Mouse (Mus musculus): Measurements from ENCODE around the gene Mob2.

Mob2 gene

DNA sequence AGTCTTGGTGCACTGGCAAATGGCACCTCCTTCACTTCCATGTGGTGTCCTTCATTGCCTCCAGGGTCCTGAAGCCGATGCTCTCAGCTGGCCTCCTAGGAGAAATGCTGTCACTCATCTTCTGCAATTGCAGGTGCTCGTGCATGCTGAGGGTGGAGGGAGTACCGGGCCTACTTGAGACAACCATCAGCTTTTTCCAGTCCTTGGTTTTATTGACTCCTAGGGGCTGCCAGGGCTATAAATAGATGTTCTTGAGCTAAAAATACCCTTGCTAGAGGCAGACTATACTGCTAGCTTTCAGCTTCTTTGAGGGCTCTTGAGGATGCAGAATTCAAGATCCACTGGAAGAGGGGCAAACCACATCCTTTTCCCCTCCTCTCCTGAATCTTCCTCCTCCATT lies 16.3 kb upstream of the Mob2 start:
- no peak for DNase-seq

DNA sequence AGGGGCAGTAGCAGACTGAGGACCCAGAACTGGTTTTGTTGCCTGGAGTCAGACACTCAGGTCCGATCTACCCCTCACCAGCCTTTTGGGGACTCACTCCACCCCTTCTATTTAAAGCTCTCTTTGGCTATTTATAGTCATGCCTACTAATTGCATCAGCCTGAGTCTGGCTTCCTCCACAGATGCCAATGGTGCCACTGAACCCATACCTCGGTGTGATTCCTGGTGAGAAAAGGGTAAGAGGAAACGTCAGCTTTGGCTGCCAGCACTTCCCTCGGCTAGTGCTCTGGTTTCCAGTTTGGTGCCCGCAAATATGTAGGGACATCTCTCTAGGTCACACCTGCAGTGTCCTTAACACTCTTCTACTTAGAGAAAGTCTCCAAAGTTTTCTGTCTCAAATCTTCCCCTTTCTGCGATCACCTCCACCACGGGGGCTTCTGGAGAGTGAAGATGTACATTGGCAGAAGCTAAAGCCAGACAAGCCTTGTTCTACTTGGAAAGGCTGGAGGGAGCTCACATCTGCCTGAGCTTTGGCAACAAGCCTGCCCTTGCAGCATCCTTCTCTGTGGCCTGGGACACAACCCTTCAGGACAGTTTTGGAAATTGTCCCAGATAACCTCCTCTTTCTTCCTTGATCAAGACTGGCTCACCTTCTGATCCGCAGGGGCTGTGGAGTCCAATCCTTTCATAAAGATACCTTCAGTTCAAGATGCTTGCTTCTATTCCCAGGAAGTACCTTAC lies 13.5 kb upstream of the Mob2 start:
- DNase-seq: no peak

DNA sequence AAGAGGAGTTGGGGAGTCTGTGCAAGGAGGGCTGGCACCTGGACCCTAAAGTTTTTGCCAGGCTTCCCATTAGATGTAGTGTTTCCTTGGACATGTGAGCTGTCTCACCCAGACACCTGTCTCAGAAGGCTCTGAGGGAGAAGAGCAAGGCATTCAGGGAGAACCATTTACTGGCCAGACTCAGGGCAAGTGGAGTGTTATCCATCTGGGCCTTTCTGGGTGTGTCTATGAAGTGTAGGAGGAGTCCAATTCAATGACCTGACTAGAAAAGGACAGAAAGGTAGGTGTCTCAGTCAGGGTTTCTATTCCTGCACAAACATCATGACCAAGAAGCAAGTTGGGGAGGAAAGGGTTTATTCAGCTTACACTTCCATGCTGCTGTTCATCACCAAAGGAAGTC lies 10.9 kb upstream of the Mob2 start:
- no peak for DNase-seq

DNA sequence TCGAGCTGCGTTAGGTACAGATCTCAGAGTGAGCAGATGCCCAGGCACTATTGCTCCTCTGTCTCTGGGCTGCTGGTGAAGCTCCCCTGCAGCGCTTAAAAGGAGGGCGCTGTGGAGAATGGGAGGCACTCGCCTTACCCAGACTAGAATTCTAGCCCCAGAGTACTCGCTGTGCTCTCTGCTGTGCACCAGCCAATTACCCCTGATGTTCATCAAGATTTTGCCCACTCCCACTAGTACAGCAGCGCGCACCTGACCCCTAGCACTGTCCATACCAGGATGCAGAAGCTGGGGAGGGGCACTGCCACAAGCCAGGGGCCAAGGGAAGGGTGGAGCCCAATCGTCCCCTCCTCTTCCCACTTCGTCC lies 10.3 kb upstream of the Mob2 start:
- DNase-seq: no peak

DNA sequence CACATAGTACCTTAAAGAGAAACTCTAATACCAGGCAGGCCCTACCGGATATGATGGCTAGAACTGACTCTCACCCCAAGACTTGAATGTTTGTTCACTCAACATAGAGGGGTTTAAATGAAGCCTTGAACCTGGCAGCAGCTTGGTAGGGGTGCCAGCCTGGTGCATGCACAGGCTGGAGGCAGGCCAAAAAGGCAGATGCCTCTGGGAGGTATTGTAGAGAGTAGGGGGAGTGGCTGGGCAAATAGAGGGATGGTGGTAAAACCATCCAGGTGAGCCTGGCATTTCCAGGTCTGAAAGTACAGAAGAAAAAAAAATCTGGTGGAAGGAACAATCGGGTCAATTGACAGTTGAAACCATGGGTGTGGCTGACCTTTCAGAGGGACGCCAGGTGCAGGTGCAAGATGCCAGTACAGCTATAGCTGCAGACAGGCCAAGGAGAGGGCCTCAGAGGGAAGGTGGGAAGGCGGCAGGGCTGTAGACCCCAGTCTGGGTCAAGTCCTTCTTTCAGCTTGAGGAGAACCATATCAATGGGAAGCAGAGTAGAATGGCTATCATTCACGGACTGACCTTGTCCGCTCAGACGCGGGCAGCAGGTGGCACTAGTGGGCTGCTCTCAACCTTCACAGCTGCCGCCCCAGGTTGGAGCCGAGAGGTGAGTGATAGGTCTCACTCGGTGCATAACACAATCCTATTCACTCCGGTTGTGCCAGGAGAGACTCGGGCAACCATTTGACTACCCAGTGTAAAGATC lies 9.8 kb upstream of the Mob2 start:
- peak; percentile 87 for DNase-seq

DNA sequence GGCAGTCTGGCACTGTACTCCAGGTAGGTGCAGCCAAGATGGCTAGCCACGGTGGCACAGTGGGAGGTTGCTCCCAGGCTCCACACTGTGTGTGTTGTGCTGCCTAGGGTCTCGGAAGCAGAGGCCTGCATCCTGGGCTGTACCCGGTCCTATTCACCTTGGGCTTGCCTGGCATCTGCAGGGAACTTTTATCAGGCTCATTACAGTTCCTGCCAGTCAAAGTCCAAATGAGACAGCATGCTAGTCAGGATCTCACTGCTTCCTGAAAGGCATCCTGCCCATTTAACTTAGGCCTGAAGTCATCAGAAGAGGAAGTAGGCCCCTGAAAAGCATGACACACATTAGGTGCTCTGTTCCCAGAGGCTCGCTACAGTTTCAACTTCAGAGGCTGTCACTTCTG lies 7.6 kb upstream of the Mob2 start:
- no peak for DNase-seq

DNA sequence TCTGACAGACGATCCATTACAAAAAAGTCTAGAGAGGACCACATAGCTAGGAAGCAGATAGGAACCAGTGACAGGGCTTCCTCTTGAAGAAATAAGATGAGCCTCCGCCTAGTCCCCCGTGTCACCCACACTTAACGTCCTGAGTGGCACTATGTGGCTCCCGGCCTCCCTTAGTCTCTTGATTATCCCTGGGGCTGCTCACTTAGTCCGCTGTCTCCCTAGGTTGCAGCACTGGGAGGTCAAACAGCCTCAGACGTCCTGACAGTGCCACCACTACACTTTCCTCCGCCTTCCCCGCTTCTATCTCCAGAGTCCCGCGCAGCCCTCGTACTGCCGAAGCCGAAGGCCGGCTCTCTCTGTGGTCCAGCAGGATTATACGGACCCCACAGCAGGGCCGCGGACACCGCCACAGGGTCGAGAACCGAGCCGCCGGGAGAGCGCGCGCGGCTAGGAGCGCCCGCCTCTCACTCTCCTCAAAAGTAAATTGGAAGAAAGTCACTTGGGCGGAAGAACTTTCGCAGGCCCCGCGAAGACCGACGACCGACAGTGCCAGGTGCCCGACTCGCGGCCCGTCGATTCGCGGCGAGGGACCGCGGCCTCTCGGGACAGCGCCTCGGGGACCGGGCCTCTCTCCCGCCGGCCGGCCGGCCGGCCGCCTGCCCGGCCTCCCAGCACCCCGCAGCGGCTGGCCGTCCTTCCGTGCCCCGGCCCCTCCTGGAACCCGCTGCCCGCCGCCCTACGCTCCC lies 507 bp downstream of the Mob2 start:
- no peak for DNase-seq

DNA sequence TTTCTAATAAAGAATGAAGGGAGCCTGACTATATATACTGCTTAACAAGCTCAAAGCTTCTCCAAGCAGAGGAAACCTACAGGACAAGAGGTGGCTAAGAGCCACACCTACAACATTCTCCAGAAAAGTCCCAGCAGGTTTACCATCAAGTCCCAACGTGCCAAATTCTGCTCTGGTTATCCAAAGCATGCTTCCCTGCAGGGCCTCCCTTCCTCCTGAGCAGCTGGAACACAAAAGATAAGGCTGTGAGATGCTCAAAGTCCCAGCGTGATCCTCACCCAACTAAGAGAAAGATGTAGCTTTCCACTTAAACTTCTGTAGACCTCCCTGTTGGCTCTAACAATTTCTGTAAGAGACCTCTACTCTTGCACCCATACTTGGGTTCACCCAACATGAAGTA lies 1.8 kb downstream of the Mob2 start:
- no peak for DNase-seq

DNA sequence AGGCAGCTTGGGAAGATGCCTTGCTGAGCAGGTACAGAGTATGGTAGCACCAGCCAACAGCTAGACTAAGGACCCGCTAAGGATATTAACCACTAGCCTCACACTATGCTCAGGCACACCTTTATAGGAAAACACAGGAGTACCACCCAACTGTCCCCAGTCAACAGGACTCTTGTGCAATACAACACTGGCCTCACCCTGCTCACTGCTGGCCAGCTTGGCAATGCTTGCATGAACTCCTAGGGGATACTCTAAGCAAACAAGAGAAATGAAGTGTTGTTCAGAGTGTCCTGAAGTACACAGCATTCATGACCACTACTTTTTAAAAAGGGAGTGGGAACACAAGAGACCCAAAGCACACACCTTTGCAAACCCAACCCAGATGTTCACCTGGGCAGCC lies 3.7 kb downstream of the Mob2 start:
- no peak for DNase-seq

DNA sequence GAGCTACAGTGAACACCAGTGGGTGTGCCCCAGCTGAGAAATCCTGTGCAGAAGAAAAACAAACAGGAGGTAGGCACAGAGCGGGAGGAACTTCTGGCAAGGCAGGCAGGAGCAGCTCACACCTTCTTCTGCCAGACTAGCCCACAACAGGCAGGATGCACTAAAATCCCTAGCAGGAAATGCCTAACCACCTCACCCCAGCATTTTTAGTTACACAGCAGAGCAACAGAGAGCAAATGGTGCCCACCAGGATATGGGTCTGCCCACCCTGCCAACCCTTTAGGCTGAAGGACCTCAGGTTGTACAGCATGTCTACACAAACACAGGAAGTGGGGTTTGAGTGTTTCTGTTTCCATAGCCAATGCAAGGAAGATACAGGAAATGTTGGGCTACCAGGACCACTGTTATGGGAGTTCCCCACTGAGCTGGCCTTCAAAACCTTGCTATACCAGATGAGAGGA lies 4.2 kb downstream of the Mob2 start:
- no peak for DNase-seq

DNA sequence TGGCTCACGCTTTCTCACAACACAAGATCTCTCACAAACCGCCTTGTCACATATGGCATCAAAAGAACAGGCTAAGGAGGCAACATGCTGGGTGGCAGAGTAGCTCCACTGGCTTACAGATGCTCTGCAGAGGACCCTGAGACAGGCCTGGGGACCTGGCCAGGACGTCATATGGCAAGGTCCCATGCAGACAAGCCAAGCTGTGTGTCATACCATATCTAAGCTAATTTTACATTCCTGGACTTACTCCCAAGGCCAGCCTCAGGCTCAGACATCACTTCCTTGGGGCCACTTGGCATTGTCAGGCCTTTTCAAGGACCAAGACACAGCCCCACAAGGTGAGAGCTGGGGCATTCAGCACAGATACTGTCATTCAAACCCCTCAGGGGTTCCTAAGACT lies 5.4 kb downstream of the Mob2 start:
- DNase-seq: no peak

DNA sequence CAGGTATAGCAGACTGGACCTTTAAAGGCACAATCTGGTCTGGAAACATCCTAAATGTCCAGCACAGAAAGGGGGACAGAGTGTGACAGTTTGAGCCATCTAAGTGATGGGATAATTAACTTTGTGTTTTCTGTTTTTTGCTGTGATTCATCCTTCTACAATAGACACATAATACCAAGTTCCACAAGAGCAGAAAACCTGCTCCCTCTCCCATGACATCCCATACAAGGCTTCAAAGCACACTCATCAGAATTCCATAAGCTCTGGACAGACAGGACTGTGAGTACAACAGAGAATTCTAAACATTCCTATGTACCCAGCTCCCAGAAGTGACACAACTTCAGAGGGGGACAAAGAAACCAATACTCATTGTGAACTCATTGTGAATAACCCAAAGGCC lies 10.3 kb downstream of the Mob2 start:
- no peak for DNase-seq

DNA sequence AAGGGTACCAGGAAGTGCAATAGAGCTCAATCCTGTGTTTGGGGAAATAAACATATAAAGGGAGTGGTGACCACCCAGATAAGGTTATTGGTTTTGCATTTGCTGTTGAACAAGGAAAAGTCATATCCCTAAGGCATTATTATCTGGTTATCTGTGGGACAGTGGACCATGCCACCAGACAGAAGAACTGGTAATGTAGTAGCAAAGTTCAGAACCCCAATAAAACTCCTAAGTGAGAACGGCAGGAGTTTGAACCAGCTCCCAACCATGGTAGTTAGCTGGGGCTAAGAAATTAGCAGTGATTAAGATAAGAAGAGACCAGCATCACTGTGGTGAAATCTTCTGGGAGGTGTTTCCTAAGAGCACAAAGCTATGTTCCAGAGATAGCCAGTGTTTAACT lies 14.9 kb downstream of the Mob2 start:
- DNase-seq: no peak

DNA sequence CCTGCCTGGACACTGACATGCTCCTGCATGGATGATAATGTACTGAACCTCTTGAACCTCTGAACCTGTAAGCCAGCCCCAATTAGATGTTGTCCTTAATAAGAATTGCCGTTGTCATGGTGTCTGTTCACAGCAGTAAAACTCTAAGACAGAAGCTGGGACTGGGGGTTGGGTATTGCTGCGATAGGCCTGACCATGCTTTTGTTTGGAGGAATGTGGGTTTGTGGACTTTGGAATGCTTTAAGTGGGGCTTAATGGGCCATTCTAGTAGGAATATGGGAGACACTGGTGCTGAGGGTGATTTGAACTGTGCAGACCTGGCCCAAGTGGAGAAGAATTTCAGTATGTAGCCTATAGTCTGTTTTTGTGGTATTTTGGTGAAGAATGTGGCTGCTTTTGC lies 15.5 kb downstream of the Mob2 start:
- DNase-seq: no peak

DNA sequence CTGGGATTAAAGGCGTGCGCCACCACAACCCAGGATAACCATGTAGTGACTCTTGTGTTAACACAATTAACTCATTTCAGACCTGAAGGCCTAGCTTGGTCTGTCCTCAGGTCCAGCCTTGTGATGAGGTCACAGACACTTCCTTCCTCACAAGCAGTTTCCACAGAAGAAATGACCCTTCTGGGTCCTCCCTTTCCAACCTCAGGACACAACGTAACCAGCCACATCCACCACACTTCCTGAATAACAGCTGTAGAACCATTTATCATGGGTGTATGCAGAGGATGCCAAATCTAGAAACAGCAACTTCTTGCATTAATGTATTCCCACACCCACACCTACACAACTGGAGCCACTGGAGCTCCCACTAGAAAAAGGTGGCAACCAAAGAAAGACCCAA lies 20.1 kb downstream of the Mob2 start:
- no peak for DNase-seq

DNA sequence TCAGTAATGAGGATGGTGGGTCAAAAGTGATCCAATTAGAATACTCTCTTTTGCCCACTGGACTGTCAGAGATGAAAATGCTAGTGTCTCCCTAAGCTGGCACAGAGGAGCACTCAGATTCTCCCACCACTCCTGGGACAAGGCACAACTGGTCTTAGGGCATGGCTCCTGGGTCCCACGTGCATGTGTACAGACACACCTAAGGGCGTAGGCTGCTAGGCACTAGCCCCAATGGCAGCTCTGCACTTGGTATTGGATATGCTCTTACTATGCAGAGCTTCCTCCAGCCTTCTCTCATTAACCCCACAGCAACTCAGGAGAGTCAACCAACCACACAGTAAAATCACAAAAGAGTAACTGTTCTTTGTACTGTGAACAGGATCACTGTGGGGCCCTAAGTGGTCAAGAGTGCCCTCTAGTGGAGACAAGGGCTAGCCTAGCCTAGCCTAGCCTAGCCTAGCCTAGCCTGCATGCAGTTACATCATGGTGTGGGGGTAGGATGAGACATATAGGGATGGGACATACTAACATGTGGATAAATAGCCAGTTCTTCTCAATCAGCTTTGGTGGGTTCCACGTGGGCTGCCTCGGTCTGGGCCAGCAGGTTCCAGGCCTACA lies 23.2 kb downstream of the Mob2 start:
- peak; percentile 64 for DNase-seq

DNA sequence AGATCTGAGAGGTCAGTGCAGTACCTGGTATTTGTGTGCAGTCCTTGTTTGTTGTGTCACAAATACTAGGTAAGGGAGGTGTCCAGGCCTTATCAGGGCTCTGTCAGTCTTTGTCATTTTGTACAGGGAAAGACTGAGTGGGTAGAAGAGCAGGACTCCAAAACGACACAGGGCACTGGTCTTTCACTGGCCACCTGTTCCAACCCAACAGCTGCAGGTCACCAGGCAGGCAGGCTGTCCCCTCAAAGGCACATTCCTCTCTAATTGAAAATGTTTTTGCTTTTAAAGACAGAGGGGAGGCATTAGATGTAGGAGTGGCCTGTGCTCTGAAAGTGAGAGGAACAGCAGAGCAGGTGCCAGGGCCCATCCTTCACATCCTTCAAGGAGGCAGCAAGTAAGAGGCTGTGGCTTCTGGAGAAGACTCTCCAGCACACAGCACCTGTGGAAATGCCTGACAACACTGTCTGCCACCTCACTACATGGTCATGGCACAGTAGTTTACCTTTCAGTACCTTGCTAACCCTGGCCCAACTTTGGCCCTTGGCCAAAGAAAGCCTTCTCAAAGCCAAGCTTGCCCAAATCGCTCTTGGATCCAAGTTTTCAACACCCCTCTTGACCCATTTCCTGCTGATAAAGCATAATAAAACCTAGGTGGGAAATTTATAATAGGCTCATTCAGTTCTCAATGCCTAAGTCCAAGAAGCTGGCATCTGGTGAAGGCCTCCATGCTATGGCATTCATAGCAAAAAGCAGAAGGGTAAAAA lies 25.6 kb downstream of the Mob2 start:
- DNase-seq: no peak

DNA sequence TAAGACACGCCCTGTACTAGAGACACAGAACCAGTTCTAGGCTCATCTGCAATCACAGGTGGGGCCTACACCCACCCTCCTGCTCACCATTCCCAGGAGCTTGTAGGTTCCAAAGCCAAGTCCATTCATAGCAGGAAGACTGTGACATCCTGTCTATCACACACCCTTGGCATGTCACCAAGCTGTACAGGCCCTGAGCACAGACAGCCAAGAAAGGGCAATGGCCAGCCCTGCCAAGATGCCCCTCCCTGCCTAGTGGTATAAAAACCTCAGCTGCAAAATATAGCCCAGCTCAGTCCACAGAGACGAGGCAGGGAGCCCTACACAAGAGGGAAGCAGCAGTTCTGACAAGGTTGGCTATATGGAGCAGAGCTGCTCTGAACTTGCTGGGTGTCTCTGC lies 26.7 kb downstream of the Mob2 start:
- peak; percentile 36 for DNase-seq

DNA sequence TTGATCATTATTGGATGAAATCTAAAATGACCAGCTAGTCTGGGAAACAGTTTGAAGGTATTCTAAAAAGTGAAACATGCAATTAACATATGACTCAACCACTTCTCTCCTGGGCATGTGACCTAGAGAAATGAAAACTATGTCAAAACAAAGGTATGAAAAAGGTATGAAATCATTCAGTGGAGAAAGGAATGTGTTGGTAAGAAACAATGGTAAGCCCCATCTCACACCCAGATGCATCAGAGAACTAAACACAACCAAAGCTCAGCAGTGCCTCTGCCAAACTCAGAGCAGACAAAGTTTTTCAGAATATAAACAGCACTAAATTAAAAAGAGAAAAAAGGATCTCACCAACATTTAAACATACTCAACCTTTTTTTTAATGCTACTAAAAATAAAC lies 30.8 kb downstream of the Mob2 start:
- DNase-seq: no peak

DNA sequence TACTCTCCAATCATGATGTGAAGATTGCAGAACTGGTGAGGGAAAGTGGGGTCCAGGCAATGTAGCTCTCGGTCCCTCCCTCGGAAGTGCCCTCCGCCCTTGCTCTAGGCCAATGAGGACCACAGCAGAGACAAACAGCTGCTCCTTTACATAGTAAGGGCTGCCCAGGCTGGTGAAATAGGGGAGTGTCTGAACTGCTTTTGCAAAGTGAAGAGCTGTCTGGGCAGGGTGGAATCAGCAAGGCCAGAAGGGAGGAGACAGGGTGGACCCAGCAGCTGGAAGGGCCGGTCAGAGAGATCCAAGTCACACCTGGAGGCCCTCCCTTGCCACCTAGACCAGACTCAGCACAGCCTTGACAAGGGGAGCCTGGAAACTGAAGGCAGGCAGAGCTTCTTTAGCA lies 34.9 kb downstream of the Mob2 start:
- DNase-seq: no peak

DNA sequence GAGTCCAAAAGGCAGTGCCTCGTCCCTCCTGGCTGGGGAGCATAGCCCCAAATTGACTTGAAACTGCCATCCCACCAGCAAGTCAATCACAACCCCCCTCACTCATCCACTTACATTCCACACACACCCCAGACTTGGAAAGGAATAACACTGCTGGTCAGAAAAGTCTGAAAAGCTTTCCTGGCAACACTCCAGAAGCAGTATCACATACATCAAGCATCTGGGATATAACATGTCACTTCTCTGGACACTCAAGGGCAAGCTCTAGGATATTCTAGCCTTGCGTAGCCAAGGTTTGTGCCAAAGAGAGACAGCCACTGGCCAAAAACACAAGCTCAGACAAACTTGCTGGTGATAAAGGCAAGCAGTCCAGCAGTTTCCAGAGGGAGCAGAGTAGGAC lies 35.7 kb downstream of the Mob2 start:
- DNase-seq: no peak

DNA sequence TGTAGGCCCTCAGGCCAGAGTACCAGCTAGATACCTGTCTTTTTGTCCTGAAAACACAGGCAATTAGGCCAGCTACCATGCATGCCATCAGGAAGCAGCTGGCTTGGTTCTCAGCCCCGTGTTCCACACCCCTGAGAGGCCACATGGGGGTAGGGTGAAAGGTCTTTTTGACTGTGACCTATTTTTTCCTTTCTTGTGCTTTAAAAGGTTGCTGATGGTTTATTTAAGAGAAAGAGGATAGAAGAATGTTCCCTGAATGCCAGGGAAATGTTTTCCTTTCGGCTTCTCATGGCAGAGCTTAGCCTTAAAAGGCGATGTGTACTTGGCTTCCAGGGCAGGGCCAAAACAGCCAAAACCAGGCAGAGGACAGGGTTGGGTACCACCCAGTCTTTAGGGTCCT lies 40.0 kb downstream of the Mob2 start:
- DNase-seq: no peak

DNA sequence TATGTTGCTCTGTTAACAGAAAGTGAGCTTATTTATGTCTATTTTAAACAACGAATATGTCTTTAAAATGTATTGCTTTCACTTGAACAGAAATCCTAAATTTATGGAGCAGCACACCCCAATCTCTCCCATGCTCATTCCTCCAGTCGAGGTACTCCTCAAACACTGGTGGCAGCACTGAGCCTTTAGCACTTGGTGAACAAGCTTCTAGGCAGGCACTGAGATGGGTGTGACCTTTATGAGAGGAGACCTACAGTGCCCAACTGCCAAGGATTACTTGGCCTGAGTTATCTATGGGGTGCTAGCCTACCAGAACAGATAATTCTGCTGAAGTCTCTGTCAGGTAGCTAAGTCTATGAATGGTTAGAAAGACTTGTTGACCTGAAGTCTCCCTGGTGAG lies 41.2 kb downstream of the Mob2 start:
- no peak for DNase-seq

Data from cerebellum, adult 8-10 months (tissue).